Mouse (Mus musculus): ENCODE data around the gene Nhsl1.

- TF ChIP-seq POLR2A (IDR thresholded peaks at IDR 0.05; ENCODE audit: low read depth, low read length) (no peak), CTCF (IDR thresholded peaks at IDR 0.05; ENCODE audit: extremely low read depth, insufficient read length, insufficient replicate concordance, low read depth, low read length) (no peak)
Measured at GRCm38 (mm10) chr10:18323701-18324100, 4.9 kb downstream of the Nhsl1 start.
